Mouse (Mus musculus): Measurements from ENCODE around the gene AC109138.7.

GRCm38 (mm10) chr19:4232651-4233050, 18.5 kb downstream of the AC109138.7 start:
- no peak for TF ChIP-seq ZNF384 (IDR thresholded peaks at IDR 0.05; ENCODE audit: low read depth, low read length)
- no peak for TF ChIP-seq ZC3H11A (IDR thresholded peaks at IDR 0.05; ENCODE audit: borderline replicate concordance, low read depth, low read length)
- TF ChIP-seq HCFC1 (IDR thresholded peaks at IDR 0.05; ENCODE audit: borderline replicate concordance, insufficient read depth, low read length), result no peak
- no peak for TF ChIP-seq MAFK (IDR thresholded peaks at IDR 0.05; ENCODE audit: insufficient read depth, low read depth, low read length)
- no peak for TF ChIP-seq CHD2 (IDR thresholded peaks at IDR 0.05; ENCODE audit: low read depth, low read length)
